Mouse (Mus musculus) heart, adult 9 months (tissue): ENCODE data around the gene Pcmt1.
"Not testable (repeated sequence)": the region's sequence is repeated elsewhere in the genome, so short reads cannot be mapped to it uniquely, and the experiment has no call there.

Experiments
- DNase-seq, 2 experiments: peaks; one replicate each; pipeline ENCODE4 v3.0.0; 2022; ENCODE audit warnings: low spot score in 2 of 2

Pcmt1 gene

DNA sequence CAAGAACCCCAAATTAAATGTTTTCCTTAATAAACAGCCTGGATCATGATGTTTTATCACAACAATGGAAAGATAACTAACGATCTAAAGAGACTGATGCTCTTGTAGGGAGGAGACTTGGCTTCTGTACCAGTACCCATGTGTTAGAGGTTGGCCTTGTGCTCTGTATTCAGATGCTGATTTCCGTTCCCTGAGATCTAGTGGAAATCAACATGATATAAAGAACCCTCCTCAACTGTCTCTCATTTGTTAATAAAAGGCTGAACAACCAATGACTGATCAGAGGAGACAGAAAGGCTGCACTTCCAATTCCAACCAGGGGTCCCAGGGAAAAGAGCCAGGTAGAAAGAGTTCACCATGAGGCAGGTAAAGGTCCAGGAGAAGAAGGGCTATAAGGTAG is 35.0 kb downstream of the Pcmt1 start:
- no peak for DNase-seq

DNA sequence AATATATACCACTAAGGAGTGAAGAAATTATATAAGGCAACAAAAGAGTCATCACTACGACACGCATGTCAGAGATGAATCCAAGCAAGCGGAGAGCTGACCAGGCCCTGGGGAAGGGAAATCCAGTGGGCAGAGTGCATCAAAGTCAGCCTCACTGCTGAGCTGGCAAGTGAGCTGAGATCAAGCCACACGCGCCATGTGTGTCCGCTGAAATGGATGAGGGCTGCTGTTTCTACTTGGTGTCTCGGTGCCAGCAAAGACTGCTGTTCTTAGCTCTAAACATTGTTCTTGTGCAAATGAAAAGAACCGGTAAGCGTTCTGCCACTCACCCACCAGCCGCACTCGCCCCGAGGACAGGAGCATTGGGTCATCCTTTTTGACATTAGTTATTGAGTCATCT is 40.6 kb downstream of the Pcmt1 start:
- DNase-seq, result no peak

DNA sequence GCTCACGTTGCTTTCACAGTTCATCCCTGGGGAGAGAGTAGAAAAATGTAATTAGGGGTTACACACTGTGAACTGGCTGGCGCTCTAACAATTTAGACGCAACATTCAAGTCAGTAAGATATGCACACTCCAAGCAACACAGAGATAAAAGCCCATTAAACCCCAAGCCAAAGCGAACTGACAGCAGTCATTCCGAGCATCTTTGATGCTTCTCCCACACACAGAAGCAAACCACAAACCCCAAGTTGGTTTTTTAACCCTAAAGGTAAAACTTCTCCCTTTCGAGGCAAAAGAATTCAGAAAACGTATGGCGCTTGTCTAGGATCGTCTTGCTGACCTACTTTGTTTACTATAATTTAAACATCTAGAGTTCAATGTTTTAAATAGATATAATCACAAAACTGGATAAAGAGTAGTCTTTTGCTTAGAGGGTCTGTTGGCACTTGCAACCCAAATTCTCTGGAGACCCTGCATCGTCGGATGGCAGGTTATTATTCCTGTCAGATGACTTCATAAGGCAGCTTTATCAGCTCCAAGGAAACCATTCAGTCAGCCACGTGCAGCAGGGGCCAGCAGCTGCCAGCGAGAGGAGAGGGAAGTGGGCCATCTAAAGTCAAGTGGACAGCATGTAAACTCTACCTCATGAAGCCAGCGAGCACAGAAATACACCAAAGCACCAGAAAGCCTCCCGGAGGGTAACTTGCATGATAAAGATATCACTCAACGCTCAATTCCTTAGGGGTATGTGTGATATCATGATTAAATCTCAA is 49.8 kb downstream of the Pcmt1 start:
- DNase-seq, result no peak

DNA sequence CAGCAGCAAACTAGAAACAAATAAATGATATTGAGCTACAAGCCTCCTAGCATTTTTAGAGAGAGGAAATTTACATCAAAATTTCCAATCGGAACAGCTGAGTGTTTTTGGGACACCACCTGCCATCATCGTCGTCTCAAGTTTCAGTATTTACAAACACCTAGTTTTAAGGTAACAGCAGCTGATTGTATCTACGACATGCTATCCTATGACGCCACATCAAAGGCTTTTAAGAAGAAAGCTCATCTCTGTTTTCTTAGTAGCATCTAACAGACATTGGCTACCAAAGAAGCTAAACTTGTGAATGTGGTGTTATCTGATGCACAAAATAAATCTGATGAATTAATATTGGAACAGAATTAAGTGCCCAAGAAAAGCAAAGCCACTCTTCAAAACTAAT is 50.6 kb downstream of the Pcmt1 start:
- DNase-seq, result no peak

DNA sequence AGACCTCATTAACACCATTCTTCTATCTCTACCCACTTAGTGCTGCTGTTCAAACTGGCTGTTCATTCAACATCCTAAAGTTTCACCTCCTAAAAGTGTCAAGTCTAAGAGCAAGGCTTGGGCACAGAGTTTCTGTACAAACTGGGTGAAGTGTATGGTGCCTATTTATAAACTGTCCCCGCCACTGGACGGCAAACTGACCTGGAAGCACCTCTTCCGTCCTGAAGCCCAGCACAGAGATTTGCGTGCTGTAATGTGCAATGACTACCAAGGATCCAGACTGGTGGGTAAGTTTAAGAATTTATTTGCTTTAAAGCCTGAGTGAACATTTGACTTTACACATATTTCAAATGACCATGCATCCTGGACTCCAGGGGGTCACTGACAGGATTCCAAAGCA is 51.8 kb downstream of the Pcmt1 start:
- peak in 1 of 2 experiments; percentile 35 for DNase-seq

DNA sequence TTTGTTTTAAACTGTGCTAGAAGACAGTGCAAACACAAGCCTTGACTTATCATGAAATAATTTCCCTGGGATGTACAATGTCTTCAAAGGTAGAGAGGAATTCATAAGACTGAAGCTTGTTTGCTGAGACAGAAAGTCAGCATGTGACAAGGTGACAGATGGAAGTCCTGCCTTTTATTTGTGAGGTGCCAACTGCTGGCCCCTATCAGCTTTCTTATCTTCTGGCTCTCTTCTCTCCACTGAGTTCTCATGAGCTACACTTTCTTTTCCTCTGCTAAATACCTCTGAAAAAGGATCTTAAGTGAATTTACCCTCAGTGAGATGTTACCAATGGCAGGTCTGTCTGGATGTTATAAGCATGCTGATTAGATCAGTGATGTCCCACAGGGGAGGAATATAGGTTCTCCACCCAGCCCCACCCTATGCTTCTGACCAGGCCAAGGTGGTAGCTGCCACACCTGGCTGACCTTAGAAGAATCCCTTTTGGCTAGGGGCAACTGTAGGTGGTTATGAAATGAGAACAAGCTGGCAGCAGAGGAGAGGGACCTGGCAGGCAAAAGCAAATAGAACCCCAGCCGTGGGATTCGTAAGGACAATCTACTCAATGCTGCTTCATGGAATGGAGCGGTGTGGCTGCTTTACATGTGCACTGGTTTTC is 56.9 kb downstream of the Pcmt1 start:
- DNase-seq, result no peak

DNA sequence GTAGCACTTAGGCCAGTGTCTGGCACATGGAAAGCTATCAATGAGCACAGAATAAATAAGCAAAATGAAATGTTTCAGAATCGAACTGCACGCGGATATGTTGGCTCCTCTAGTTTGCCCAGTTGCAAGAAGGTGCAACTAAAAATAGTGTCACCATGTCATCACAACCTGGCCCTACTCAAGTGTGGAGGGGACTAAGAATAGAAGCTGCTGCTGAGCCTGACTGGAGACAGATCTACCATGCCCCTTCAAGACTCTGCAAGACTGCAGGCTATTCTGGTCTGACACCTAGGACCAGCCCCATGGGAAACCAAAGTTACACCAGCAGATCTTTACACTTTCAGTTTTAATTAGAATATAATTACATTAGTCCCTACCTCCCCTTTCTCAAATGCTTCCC is 58.6 kb downstream of the Pcmt1 start:
- DNase-seq, result peak; percentile 34 to 35

DNA sequence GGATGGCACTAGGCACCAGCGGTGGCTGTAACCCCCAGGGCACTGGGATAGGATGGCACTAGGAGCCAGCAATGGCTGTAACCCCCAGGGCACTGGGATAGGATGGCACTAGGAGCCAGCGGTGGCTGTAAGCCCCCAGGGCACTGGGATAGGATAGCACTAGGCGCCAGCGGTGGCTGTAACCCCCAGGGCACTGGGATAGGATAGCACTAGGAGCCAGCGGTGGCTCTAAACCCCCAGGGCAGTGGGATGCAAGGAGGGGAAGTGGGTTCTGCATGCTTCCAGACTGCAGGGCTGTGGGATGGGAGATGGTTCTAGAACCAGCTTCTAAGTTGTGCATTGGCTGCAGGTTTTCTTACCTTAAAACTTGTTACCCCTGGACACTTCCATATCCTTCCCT is 60.2 kb downstream of the Pcmt1 start:
- DNase-seq, result no peak

DNA sequence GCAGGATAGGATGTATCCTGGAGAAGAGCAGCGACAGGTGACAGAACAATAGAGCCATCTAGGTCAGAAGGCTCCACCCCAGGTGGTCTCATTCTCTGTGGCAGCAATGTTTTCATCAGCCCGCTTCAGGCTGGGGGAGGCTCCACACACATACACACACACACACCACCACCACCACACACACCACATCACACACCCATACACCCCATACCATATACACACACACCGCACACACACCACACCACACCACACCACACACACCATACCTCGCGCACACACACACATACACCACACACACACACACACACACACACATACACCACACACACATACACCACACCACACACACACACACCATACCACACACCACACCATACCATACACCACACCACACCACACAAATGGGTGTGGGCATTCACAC is 61.1 kb downstream of the Pcmt1 start:
- no peak for DNase-seq

DNA sequence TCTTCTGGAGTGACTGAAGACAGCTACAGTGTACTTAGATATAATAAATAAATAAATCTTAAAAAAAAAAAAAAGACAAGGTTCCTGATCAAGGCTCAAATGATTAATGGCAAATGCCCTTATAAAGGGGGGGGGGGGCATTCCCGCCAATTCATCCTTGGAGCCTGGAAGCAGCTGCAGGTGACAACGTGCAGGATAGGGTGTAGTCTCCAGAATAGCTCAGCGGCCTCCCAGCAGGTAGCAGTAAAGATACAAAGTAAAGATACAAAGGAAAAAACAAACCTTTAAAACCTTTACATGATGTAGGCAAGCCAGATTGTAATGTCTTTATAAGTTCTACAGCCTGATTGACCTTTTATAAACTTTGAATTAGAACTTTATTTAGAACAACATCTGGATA is 63.4 kb downstream of the Pcmt1 start:
- not testable (repeated sequence) for DNase-seq

DNA sequence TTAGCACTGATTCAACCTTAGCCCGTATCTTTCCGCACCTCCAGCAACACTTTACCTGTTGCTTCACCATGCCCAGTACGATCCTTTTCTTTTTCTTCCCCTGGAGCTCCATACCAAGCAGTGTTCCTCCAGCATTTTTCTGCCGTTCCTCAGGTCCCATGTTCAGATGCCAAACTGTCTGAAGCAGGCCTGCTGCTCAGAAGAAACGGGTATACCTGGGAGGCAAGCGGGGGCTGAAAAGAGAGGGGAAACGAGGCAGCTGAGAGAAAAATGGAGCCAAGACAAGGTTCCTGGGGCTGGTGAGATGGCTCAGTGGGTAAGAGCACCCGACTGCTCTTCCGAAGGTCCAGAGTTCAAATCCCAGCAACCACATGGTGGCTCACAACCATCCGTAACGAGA is 63.8 kb downstream of the Pcmt1 start:
- DNase-seq, result not testable (repeated sequence)

DNA sequence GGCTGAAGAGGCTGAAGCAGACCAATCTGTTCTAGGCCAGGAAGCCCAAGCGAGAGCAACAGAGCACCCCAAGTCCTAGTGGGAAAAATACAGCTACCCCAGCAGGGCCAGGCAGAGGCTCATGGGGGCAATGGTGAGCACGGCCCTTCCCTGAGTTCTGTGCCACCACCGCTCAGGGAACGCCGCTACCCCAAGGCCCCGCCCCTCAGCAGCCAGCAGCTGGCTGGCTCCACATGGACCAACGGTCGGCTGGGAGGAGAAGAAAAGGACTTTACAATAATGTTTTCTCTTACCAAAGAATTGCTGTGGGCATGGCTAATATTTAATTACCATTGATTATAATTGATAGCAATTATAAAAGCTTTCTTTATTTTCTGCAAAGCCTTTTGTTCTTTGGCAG is 66.1 kb downstream of the Pcmt1 start:
- DNase-seq, result no peak

DNA sequence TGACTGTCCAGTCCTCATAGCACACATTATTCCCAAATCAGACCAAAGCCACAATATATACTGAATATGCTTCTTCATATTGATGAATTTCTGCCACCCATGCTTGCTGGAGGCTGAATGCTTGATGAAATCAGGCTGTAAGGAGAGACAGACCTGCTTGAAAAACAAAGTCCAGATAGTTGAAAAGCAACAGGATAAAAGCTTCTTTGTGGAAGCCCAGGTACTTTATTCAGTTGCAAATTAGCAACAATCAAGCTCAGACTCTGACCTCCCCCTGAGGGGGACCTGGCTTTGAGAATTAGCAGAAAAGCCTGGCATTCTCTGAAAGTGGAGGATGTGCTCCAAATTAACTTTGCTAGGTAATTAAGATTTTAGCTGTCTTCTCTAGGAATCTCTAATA is 68.7 kb downstream of the Pcmt1 start:
- not testable (repeated sequence) for DNase-seq

DNA sequence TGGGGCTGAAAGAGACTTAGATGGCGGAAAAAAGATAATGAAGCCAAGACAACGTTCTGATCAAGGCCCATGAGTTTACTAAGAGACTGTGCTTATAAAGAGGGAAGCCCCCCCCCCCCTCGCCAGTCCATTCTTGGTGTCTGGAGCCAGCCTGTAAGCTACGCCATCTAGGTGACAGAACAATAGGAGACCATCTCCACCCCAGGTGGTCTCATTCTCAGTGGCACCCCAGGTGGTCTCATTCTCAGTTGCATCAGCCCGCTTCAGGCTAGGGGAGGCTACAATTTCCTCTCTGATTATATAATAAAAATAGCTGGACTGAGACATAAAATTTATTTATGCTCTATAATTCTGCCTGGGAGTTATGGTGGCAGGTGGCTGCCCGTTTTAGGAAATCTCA is 69.3 kb downstream of the Pcmt1 start:
- DNase-seq, result no peak

DNA sequence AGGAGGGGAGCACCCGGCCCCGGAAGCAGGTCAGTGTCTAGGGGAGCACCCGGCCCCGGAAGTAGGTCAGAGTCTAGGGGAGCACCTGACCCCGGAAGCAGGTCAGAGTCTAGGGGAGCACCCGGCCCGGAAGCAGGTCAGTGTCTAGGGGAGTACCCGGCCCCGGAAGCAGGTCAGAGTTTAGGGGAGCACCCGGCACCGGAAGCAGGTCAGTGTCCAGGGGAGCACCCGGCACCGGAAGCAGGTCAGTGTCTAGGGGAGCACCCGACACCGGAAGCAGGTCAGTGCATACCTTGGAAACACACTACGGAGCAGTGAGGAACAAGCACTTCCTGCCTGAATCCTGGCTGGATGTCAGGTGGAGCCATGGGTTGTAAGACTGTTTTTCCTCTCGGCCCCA is 72.3 kb downstream of the Pcmt1 start:
- DNase-seq, result no peak

DNA sequence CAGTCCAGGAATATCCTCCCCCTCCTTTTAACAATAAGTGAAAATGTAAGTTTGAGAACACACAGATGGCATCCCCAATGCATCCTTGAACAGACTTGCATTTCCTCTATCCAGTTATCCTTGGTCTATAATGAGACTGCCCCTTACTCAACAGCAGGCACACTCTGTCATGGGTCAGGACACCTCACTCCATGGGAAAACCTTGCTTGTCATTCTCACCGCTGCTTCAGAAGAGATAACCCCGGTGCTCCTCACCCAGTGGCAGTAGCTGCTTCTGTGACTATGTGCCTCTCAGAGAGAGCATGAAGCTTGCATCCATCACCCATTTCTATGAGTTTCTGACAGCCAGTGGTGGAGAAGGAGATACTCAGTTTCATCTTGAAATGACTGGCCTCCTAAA is 74.5 kb downstream of the Pcmt1 start:
- DNase-seq, result no peak

DNA sequence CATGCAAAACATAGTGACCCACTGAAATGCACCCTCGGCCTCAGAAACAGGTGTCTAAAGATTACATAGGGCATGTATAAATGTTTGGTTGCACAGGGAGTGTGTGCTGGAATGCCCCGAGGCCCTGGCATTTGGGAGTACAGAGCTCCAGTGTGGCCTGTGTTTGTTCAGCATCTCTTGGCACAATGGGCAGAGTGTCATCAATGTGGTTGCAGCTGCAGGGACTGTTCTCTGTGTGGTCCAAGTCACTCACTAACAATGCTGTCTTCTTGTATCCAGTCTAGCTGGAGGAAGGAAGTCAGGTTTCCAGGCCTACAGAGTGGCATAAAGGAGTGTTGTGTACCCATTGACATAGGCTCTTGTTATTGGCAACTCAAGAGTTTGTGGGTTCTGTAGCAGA is 75.8 kb downstream of the Pcmt1 start:
- DNase-seq, result no peak

DNA sequence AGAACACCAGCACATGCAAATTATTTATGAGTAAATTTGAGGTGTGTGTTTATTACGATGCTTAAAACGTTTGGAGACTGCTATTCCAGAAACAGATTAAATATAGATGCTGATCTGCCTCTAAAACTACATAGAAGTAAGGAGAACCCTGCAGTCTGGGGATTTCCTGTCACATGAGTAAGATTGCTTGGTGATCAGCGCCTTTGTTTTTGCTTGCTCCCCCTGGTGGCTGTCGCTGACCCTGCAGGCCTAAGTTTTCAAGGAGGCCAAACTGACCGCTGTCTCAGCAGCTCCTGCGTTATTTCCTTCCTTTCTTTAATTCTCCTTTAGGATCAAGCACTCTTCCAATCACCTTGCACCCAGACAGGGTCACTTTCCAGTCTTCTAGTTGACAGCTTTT is 80.3 kb downstream of the Pcmt1 start:
- peak; percentile 31 to 57 for DNase-seq

DNA sequence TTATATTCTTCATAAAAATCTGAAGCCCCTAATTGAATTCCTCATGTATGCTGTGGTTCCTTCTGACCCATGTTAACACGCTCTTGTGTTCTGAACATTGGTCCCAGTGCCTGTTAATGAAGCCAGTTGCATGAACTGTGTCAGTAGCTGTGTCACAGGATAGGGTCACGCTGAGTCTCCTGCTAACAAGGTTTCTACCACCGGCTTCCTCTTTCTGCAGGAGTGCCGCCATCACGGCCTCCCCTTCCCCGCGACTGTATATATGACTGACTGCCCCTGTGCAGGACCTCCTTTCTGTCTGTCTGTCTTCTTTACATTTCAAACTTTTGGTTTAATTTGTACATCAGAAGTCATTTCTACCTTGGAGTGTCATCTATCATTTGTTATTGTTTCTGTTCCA is 82.8 kb downstream of the Pcmt1 start:
- no peak for DNase-seq

DNA sequence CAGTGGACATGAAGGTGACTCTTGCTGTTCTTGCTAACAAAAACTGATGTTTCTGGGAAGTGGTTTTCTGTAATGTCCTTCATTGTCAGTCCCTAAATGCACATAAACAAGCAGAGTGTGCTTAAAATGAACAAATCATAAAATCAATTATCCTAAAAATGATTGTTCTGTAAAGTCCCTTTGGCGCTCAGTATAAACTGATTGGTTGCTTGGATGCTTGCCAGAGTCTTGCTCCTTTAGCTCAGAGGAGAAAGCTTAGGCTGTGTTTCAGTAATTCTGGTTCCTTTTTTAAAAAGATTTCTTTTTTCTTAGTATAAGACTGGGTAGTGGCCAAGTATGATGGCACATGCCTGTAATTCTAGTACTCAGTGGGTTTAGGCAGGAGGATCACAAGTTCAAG is 84.7 kb downstream of the Pcmt1 start:
- DNase-seq, result no peak

DNA sequence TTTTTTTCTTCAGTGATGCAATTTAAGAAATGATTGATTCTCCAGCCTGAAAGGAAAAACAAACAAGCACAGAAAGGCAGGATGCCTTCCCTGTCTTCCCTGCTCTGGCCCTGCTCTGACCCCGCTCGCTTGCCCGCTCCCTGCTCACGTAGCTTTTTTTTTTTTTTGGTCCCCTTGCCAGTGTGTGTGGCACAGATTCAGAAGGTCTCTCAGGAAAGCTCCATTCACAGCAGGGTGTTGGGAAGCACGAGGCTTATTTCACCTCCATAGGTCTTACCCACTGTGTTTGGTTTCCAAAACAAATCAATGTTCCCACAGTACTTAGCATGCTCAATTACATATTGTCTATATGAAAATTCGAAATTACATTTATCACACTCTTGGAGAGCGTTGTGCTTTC is 86.1 kb downstream of the Pcmt1 start:
- no peak for DNase-seq

DNA sequence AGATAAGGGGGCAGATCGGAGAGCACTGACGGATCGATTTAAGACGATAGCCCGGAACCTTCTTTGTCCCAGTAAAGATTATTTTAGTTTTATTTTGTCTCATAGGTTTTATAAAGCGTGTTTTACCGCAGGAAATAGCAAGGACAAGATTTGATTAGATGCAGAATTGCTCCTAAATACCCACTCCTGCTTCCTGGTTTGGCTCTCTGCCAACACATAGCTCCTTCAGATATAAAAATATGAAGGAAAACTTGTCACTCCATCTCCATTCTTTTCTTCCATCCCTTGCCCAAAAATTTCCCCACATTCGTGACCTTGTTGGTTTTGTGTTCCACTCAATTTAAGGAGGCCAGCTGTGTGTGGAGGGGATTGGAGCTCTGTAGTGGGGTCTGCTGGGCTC is 90.1 kb downstream of the Pcmt1 start:
- no peak for DNase-seq

DNA sequence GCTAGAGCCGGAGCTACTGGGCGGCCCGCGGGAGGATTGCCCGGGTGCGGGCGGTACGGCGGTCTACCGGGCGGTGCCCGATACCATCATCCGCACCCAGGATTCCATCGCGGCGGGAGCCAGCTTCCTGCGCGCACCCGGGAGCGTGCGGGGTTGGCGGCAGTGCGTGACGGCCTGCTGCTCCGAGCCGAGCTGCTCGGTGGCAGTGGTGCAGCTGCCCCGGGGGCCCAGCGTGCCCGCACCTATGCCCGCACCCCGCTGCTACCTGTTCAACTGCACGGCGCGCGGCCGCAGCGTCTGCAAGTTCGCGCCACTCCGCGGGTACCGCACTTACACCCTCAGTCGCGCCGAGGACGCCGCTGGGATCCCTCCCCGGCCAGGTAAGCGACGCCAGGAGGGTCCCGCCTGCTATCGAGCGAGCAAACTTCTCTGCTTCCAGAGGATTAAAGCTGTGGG is 90.7 kb downstream of the Pcmt1 start:
- DNase-seq, result no peak
